Mouse (Mus musculus) ovary, postnatal 10 days (tissue): ENCODE measurements around the gene Emsy.
A peak's percentile ranks its signal among the peaks of the same experiment; 100 is the strongest.

Experiments used
- DNase-seq: peaks from one replicate; pipeline ENCODE4 v3.0.0; 2022; ENCODE audit warnings: low spot score

Emsy gene

DNA sequence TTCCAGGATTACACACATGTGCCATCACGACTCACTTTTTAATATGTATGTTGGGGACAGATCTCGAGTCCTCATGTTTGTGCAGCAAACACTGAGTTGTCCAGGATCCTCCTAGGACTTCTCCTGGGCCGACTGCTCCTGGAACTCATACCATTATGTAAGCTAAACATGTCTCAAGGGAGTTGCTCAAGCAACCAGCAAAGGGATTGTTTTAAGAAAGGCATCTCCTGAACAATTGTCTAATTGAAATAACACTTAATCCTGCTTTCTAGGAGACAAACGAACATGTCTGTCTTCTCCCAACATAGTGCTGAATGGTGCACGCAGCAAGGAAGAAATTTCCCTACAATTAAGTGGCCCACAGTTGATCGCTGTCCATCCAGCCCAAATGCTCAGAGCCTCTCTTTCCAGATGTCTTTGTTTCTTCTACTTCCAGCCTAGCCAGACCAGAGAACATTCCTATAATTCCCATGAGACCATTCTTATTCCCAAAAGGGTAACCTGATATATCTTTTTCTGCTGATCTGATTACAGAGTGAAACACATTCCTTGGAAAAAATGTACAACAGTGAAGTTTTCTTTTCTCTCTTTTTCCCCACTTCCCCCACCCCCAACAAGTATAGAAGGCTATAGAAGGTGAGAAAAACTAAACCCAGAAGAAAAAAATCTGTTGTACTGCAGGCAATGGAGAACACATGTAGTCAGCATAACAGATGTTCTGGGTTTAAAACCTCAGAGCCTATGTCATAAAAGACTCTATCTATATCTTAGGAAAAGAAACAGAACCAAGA is 11.6 kb upstream of the Emsy start:
- DNase-seq = no peak

DNA sequence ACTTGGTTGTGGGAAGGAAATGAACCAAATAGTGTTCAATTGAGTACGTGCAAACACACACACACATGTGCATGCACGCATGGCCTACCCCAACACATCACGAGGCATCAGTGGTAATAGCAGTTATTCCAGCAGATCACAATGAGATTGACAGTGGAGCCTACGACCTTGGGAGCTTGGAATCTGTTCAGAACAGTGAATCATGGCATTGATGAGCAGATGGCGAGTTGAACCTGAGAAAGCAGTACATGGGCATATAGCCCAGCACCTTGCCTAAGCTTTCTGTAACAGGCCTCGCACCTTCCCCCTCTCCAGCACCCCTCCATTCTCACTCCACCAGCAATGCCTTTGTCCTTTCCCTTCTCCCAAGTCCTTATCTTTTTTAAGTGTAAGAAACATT is 9.1 kb upstream of the Emsy start:
- no peak for DNase-seq

DNA sequence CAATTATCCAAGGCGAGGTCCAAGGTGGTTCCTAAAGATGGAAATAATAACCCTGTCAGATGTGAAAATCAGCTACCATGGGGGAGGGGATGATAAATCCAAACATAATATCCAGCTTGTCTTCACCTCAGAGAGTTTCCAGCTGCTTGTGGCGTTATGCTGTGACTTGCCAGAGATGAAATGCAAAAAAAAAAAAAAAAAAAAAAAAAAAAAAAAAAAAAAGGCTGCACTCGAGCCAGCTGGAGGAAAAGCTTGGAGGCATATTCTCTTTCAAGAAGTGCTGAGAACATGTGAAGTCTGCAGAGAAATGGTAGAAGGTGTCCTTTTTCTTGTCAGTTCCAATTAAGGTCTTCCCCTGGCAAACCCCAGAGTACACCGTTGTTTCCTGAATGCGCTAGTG is 8.6 kb upstream of the Emsy start:
- DNase-seq = no peak

DNA sequence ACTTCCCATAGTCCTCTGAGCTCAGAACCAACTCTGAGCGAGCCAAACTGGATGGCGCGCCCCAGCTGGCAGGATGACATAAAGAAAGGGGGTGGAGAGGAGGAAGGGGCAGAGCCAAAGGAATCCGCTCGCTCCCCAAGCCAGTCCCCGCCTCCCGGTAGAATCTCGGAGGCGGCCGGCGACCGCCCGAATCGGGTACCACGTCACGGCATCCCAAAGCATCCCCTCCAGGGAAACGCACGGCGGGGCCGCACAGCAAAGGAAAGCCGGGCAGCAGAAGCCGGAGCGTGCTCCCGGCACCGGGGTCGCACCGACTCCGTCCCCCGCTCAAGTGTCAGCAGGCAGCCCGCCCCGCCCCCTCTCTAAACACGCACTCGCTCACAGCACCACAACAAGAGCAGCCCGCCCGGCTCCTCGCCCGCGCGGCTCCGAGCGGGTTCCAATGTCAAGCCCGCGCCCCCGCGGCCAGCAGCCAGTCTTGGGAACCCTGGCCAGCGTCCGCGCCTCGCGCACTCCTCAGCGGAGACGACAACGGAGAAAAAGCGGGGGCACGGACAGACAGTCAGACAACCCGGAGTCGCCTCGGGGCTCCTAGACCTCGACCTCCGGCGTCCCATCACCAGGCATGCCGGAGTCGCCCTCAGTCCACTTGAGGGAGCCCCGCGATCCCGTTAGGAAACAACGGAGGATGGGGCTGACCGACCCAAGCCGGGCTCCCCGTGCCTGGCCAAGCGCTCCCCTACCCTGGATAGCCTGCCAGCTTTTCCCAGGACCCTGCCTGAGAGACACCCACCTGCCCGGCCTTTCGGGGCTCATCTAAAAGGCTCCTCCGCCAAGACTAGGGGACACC is 677 bp downstream of the Emsy start:
- DNase-seq = peak; percentile 53

DNA sequence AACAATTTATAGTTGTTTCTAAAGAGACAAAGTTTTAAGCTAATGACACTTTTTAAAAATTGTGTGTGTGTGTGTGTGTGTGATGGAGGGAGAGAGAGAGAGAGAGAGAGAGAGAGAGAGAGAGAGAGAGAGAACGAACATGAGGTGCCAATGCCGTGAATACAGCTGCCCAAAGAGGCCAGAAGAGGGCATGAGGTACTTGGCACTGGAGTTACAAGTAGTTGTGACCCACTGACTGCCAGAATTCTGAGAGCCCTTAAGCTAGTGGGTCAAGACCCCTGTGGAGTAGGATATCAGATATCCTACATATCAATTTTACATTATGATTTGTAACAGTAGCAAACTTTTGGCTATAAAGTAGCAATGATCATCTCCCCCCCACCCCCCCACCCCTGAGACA is 4.9 kb downstream of the Emsy start:
- no peak for DNase-seq

DNA sequence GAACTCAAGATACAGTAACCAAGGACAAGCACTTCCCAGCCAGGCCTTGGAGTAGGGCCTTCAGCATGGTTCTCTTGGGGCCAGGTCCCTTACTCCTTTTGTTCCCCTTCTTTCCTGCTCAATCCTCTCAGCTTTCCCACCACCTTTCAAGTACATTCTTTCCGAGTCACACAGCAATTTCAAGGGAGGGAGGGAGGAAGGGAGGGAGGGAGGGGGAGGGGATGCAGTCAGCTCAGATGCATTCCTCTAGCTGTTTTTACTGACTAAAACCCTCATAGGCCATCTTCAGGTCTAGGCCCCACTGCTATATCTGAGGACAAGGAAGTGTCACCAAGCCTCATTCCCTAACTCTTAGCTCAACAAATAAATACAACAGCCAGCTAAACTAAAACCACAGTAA is 12.3 kb downstream of the Emsy start:
- DNase-seq = no peak

DNA sequence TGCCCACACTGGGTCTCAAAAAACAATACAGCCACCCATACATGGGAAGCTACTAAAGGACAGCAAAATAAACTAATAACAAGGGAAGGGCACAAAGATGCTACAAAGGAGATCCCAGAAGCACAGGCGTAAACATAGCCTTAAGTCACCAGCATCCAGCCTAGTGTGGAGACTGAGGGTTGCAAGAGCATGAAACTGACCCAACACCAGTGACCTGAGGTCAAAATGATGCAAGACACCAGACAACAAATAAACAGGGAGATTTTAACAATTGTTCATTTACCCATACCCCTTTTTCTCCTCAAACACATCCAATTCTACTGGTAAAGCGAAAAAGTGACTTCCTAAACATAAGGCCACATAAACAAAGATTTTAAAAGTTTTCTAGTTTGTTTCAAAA is 20.0 kb downstream of the Emsy start:
- no peak for DNase-seq

DNA sequence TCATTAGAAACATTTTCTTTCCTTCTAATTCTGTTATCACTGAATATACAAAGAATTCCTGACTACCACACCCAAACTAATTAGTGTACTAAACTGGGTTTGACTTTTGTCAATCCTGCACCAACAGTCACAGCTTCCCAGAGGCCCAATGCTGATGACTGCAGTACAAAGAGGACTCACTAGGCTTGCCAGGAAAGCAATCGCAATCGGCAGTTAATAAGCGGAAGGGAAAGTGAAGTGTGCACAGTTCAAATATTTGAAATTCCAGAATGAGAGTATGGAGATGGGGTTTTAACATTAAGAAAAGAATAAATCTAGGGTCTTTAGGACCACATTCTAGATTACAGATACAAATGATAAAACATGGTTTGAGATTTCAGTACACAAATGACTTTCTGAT is 23.6 kb downstream of the Emsy start:
- no peak for DNase-seq

DNA sequence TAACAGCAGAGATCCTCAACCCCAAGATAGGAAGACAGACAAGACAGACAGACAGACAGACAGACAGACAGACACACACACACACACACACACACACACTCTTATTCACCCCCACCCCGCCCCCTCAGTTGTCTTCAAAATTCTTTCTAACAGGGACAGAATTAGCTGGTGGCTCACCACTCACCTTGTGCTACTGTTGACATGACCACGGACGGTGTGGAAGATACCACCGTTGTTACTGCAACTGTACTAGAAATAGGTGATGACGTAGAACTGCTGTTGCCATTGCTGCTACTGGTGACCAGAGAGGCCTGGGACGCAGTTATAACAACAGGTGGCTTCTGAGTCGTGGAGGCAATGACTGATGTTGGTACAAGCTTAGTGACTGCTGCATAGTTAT is 26.6 kb downstream of the Emsy start:
- no peak for DNase-seq

DNA sequence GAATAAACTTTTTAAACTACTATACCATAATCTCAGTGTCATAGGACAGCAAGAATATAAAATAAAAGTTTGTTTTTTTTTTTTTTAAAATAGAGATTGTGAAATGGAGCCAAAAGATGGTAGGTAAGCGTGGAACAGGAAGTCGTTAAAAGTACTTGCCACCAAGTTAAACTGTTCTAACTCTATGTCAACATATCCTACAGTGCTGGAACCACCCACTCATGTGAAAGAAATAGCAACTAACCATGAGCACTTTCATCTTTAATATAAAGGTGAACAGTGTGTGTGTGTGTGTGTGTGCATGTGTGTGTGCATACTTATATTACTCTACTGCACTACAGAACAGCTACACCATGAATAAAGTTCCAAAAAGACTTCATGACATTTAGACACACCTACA is 38.8 kb downstream of the Emsy start:
- no peak for DNase-seq

DNA sequence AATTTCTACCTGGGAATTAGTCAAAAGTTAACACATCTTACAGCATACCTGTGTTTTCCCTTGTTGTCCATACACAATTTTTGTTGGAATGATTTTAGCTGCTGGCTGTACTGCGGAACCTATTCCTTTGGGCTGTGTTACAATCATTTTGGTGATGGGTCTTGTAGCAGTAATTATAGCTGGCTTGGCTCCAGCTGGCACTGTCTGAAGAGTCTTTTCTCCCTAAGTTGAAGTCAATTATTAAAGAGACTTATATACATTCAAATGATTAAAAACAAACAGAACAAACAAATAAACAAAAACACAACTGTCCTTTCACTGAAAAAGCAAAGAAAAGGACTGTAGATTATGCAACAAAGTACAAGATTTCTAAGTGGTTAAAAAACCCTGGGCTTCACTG is 43.6 kb downstream of the Emsy start:
- DNase-seq = no peak

DNA sequence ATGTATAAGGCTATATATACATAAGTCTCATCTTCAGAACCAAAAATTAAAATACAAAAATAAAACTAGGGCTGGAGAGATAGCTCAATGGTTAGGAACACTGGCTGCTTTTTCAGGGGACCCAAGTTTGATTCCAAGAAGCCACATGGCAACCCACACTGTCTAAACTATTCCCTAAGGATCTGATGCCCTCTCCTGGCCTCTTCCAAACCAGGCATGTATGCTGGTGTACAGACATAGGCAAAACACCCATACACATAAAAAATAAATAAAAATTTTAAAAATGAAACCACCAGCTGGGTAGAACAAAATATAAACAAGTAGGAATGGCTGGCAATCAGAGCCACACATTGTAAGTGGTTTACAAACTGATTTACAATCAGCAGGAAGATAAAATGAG is 48.1 kb downstream of the Emsy start:
- DNase-seq = no peak

DNA sequence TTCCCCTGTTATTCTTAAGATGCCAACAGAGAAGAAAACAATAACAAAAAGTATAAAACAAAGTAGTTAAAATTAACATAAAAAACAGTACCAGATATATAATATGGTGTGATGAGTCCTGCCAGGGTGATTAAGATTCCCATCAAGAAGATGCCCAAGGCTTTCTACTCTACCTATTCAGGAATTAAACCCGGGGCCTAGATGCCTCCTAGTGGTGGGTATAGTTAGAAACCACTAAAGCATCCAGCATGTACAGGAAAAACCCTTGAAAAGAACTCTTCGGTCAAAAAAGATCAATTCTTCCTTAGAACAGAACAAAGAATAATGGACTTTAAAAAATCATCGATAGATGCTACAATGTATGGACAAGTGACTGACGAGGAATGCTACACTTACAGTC is 49.4 kb downstream of the Emsy start:
- DNase-seq = no peak

DNA sequence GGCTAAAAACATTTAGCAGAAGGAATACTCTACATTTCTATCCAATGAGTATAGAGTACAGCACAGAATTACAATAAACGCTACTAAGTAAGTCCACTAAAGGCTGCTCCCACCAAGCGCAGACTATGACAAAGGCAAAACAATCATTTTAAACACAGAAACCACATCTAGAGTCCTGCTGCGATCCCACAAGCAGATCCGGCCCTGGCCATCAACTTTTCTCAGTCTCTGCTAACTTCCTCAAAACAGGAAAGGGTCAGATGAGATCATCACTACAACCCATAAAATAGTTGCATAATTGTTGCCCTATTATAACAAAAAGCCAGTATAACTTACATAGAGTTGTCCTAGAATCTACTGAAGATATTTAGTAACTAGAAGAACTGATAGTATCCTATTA is 54.9 kb downstream of the Emsy start:
- no peak for DNase-seq

DNA sequence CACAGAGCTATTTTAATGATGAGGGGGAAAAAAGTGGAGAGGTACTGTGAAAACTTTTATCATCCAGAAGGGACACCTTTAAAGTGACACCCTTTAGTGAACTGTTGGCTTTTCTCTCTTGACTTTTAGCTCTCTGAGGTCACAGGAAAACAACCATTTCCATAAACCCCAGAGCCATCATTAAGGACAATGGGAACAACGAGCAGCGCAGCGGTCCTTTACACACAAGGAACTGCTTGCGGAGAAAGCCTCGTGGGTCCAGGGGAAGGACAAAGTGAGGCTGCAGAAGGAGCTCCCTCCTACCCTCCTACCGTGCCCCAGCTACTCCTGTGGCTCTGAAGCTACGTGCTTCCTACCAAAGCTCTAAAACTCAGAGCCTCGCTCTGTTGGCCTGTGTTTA is 59.2 kb downstream of the Emsy start:
- DNase-seq = no peak

DNA sequence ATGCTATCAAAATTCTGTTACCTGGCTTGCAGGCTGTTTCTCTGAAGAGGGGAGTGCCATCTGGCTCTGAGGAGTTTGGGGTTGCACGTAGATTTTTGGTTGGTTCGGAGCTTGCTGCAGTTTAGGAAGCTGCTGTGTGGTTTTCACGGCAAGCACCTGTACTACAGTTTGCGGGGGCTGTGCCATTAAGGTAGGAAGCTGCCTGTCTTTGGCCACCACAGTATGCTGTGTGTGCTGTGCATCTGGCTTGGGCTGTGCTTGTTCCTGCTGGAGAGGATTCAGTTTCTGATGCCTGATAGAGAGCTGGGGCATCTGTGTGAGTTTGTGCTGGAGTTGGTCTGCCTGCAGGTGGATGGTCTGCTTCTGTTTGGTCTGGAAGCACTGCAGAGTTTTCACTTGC is 61.9 kb downstream of the Emsy start:
- DNase-seq = no peak

DNA sequence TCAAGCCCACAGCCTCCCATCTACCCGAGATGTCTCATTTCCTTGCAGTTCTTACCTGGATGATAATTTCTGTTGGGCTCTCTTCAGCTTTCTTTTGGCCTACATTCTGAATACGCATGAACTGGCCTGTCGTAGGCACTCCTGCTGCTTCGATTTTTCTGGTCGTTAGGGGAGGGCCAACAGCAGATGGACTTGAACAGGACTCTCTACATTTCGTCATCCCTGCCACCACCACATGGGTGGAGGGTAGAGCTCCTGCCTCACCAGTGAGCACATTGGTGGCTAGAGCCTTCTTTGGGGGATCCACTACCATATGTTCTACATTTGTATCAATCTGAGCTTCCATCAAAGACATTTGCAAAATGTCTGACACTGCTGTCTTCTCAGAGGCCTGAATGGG is 63.3 kb downstream of the Emsy start:
- no peak for DNase-seq

DNA sequence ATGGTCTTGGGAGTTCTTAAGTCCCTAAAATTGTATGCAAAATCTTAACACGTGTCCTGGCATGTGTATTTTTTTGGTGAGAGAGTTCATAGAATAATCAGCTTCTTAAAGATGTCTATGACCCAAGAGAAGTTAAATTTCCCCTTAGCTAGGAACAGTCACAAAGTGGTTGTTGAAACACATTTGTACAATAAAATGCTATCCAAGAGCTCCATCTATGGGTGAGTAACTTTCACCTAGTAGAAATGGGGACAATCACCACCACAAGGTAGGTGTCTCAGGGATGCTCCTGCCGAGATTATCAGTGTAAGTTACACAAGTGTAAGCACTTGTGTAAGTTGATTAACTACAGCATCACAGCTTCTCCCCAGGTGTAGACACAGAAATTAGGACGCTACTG is 67.6 kb downstream of the Emsy start:
- DNase-seq = no peak

DNA sequence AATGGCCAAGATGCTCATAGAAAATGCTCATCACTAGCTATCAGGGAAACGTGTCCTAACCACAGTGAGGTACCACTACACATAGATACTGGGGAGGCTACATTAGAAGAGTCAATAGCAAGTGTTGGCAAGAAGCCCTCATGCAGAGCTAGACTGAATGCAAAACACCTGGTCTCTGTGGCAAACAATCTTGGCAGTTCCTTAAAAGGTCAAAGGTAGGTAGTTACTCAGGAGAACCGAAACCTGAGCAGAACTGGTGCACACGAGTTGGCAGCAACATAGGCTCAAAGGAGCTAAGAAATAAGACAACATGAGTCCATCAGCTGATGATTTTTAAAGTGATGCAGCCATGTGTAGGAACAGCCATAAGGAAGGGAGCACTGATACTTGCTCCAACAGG is 70.3 kb downstream of the Emsy start:
- DNase-seq = no peak

DNA sequence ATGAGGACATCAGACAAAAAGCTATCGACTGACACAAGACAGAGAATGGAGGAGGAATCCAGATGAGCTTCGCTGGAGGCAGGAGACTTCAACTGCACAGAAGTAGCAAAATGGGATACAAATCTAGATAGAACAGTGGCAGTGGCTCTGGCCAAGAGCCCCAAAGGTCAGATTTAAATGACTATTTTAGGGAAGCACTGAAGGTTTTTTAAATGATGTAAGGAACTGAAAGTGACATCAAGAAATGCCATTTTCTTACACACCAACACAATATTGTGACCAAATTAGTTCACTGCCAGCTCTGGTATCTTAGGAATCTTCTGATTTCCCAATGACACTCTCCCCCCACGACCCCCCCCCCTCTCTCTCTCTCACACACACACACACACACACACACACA is 72.0 kb downstream of the Emsy start:
- no peak for DNase-seq

DNA sequence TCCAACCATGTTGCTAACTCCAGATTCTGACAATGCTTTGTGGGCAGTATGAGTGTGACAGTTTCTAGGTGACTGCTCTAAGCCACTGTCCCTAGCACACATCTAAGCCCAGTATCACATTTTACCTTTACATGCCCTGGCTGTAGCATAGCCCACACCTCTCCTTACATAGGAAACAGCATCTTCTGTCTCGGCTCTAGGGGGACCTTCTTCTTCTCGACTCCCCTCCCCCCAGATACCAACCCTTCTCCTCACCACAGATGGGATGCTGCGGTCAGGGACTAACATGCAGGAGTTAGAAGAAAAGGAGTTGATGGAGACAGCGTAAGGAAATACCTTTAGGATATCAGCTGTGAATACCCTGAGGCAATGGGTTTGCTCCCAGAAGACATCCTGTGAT is 75.3 kb downstream of the Emsy start:
- no peak for DNase-seq

DNA sequence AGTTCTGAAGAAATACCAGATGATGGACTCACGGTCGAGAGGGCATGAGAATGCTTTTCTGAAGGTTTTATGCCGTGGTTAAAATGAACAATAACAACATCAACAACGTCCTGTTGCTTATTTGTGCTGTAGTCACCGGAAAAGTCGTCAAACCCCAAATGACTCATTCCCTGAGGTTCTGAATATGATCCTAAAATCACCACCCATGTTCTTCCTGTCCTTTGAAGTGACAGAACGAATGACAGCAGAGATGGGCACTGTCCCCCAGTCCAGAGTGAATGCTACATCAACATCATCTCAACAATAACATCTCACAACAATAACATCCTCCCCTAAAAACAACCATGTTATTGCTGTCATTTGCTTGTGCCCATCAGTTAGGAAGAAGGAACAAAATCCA is 76.1 kb downstream of the Emsy start:
- DNase-seq = no peak

DNA sequence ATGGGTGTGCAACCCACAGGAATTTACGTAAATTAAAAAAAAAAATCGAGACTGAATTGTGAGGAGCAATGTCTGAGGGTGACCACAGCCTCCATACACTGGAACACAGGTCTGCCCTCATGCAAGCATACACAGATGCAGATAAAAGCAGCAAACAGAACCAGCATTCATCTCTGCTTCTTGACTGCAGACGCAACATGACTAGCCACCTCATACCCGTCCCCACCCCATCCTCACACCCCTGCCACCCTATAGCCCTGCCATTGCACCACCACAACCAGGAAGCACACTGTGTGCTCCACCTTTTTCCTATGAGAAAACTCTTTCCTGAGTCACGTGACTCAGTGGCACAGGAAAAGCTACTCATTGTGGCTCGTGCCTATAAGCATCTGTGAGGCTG is 76.9 kb downstream of the Emsy start:
- no peak for DNase-seq

DNA sequence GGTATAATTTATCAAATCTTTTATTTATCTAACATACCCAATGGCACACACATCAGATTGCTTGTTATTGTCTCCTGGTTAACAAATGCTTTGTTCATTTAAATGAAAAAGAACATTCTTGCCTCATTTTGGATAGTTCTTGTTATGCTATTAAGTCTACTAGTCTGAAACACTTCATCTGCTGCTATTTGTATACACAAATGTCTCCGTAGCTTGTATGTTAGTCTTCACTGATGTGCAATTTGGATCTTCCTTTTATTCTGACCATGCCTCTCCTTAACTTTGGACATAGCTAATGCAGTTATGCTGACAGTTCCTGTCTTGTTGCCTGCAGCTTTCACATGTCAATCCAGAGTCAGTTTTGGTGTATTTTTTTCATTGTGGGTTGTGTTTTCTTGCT is 79.1 kb downstream of the Emsy start:
- DNase-seq = no peak
